Mouse (Mus musculus): Measurements from ENCODE around the gene Glipr2. TPM values are rescaled to one million over a fixed set of nuclear protein-coding genes. Genes with fewer than 3 reads are reported as not detected.

Glipr2 gene
- polyA plus RNA-seq, 1 experiment from 2014 or later: 37.1 TPM

DNA sequence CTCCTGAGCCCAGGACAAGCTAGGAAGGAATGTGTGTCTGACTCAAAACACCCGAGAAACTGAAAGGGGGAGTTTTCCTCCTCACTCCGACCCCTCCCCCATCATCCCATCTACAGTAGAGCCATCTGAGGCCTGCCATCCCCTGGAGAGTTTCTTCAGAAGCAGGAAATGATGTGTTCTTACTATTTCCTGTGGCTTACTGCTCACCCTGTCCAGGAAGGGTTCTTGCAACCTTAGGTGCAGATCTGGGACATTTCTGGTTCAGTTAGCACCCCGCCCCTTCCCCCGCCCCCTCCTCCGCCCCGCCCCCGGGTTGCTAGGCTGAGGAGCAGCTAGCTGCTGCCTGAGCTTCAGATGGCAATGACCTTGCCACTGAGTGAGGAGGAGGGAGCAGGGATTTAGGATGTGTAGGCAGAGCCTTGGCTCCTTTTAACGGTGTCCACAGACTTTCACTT lies 15.0 kb downstream of the Glipr2 start:
- Histone ChIP-seq H3K36me3 (ENCODE audit: poor library complexity, severe bottlenecking) (peaks cover 6% of the 10 kb centered on the region; the same call in 1 of the 2 replicates), H3K27me3 (no peaks in the 10 kb centered on the region), H3K4me3 (no peak overlapping the region), H3K27ac (0 out of 2 replicates have a peak overlapping the region, but pooled peaks have one; percentile 40), H3K4me1 (peaks cover 27% of the 10 kb centered on the region), H3K9me3 (replicated peaks) (no peaks in the 10 kb centered on the region), H3K4me2 (no peak overlapping the region), H3K9ac (no peak overlapping the region)
- WGBS: 2% methylated on average over 8 of the region's 8 CpGs
- no peak for ATAC-seq

- H3K4me1 ChIP-seq: peaks cover 25% of the 10 kb centered on the region
- no peaks in the 10 kb centered on the region for H3K9me3 ChIP-seq (replicated peaks)
- no peak overlapping the region for H3K27ac ChIP-seq
- no peaks in the 10 kb centered on the region for H3K27me3 ChIP-seq
- 52% methylated on average over 4 of the region's 4 CpGs for WGBS
- no peak overlapping the region for H3K4me2 ChIP-seq
- no peak overlapping the region for H3K9ac ChIP-seq
- ATAC-seq: no peak
- no peak overlapping the region for H3K4me3 ChIP-seq
- H3K36me3 ChIP-seq (ENCODE audit: poor library complexity, severe bottlenecking): peaks cover 12% of the 10 kb centered on the region
These were observed 16.4 kb downstream of the Glipr2 start for GRCm38 (mm10) chr4:43973526-43973981.

DNA sequence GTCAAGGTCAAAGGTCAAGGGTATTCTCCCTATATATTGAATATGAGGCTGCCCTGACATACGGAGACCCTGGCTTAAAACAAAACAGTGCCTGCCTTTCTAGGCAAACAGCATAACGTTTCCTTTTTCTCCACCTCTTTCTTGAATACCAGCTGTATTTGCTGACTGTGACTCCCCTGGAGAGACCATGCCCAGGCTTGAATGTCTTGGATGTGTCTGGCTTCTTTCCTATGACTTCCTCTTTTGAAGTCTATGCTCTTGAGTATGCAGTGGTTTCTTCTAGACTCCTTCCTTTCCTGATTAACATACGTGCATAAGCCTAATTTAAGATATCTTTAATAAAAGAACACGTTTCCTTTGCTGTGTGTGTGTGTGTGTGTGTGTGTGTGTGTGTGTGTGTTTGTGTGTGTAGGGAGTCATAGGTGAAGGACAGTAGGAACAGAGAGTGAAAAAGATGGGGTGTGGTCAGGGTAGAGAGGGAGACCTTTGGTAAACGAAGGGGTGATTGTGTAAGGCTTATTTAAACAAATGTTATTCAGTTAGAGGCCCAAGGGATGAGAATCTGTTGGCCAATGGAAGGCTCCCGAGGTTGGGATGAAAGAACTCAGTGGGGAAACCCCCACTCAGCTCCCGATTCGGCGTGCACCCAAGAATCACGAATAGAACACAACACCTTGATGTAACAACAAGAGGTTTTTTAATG lies 17.9 kb downstream of the Glipr2 start:
- no peaks in the 10 kb centered on the region for H3K27me3 ChIP-seq
- no peak overlapping the region for H3K27ac ChIP-seq
- ATAC-seq: no peak
- no peak overlapping the region for H3K9ac ChIP-seq
- H3K4me3 ChIP-seq: no peak overlapping the region
- H3K36me3 ChIP-seq (ENCODE audit: poor library complexity, severe bottlenecking): peaks cover 12% of the 10 kb centered on the region
- no peaks in the 10 kb centered on the region for H3K9me3 ChIP-seq (replicated peaks)
- H3K4me1 ChIP-seq: peaks cover 32% of the 10 kb centered on the region
- no peak overlapping the region for H3K4me2 ChIP-seq
- 80% methylated on average over 10 of the region's 10 CpGs for WGBS

GRCm38 (mm10) chr4:43976223-43976740 lies 19.1 kb downstream of the Glipr2 start:
- Histone ChIP-seq H3K27ac (no peak overlapping the region), H3K36me3 (ENCODE audit: poor library complexity, severe bottlenecking) (peaks cover 8% of the 10 kb centered on the region; the same call in 1 of the 2 replicates), H3K4me3 (no peak overlapping the region), H3K27me3 (no peaks in the 10 kb centered on the region), H3K9me3 (replicated peaks) (no peaks in the 10 kb centered on the region), H3K4me2 (no peak overlapping the region), H3K9ac (no peak overlapping the region), H3K4me1 (peaks cover 35% of the 10 kb centered on the region)
- WGBS: 85% methylated on average over 6 of the region's 6 CpGs
- no peak for ATAC-seq

GRCm38 (mm10) chr4:43978521-43979443 lies 21.6 kb downstream of the Glipr2 start:
- ATAC-seq: no peak
- peaks cover 26% of the 10 kb centered on the region for H3K4me1 ChIP-seq
- H3K4me2 ChIP-seq: no peak overlapping the region
- peaks cover 8% of the 10 kb centered on the region; the same call in 1 of the 2 replicates for H3K36me3 ChIP-seq (ENCODE audit: poor library complexity, severe bottlenecking)
- H3K4me3 ChIP-seq: no peak overlapping the region
- no peak overlapping the region; the same call in 1 of the 2 replicates for H3K9ac ChIP-seq
- 13% methylated on average over 17 of the region's 17 CpGs for WGBS
- H3K27me3 ChIP-seq: 0 out of 2 replicates have a peak, but pooled peaks cover 2% of the 10 kb centered on the region
- no peaks in the 10 kb centered on the region for H3K9me3 ChIP-seq (replicated peaks)
- peak overlapping the region; percentile 41 for H3K27ac ChIP-seq

GRCm38 (mm10) chr4:43979746-43980145 lies 22.5 kb downstream of the Glipr2 start:
- Histone ChIP-seq H3K9ac (no peak overlapping the region), H3K9me3 (replicated peaks) (no peaks in the 10 kb centered on the region), H3K4me1 (peaks cover 26% of the 10 kb centered on the region), H3K27ac (no peak overlapping the region), H3K4me2 (no peak overlapping the region), H3K4me3 (no peak overlapping the region), H3K27me3 (0 out of 2 replicates have a peak, but pooled peaks cover 9% of the 10 kb centered on the region), H3K36me3 (ENCODE audit: poor library complexity, severe bottlenecking) (peaks cover 8% of the 10 kb centered on the region; the same call in 1 of the 2 replicates)
- 55% methylated on average over 3 of the region's 3 CpGs for WGBS
- peak; percentile 67 for ATAC-seq

- Histone ChIP-seq H3K9ac (no peak overlapping the region), H3K4me2 (no peak overlapping the region), H3K36me3 (ENCODE audit: poor library complexity, severe bottlenecking) (peaks cover 8% of the 10 kb centered on the region; the same call in 1 of the 2 replicates), H3K4me3 (no peak overlapping the region), H3K9me3 (replicated peaks) (no peaks in the 10 kb centered on the region), H3K4me1 (peaks cover 26% of the 10 kb centered on the region), H3K27ac (0 out of 2 replicates have a peak overlapping the region, but pooled peaks have one; percentile 6), H3K27me3 (0 out of 2 replicates have a peak, but pooled peaks cover 9% of the 10 kb centered on the region)
- WGBS: 96% methylated on average over 4 of the region's 4 CpGs
- peak; percentile 3; the same call in 1 of the 2 replicates for ATAC-seq
These were observed 23.0 kb downstream of the Glipr2 start for GRCm38 (mm10) chr4:43980236-43980635.

GRCm38 (mm10) chr4:43980846-43981245 lies 23.6 kb downstream of the Glipr2 start:
- Histone ChIP-seq H3K27me3 (0 out of 2 replicates have a peak, but pooled peaks cover 9% of the 10 kb centered on the region), H3K9ac (no peak overlapping the region), H3K36me3 (ENCODE audit: poor library complexity, severe bottlenecking) (peaks cover 8% of the 10 kb centered on the region; the same call in 1 of the 2 replicates), H3K9me3 (replicated peaks) (no peaks in the 10 kb centered on the region), H3K4me1 (peaks cover 26% of the 10 kb centered on the region), H3K4me2 (no peak overlapping the region), H3K4me3 (no peak overlapping the region), H3K27ac (no peak overlapping the region)
- ATAC-seq: no peak
- 93% methylated on average over 6 of the region's 6 CpGs for WGBS

- ATAC-seq: no peak
- no peak overlapping the region for H3K9ac ChIP-seq
- no peak overlapping the region for H3K27ac ChIP-seq
- 0 out of 2 replicates have a peak, but pooled peaks cover 9% of the 10 kb centered on the region for H3K27me3 ChIP-seq
- no peak overlapping the region for H3K4me2 ChIP-seq
- H3K4me3 ChIP-seq: no peak overlapping the region
- 91% methylated on average over 7 of the region's 7 CpGs for WGBS
- H3K36me3 ChIP-seq (ENCODE audit: poor library complexity, severe bottlenecking): peaks cover 8% of the 10 kb centered on the region; the same call in 1 of the 2 replicates
- H3K9me3 ChIP-seq (replicated peaks): no peaks in the 10 kb centered on the region
- peaks cover 26% of the 10 kb centered on the region for H3K4me1 ChIP-seq
These were observed 24.1 kb downstream of the Glipr2 start for GRCm38 (mm10) chr4:43981251-43981650.

DNA sequence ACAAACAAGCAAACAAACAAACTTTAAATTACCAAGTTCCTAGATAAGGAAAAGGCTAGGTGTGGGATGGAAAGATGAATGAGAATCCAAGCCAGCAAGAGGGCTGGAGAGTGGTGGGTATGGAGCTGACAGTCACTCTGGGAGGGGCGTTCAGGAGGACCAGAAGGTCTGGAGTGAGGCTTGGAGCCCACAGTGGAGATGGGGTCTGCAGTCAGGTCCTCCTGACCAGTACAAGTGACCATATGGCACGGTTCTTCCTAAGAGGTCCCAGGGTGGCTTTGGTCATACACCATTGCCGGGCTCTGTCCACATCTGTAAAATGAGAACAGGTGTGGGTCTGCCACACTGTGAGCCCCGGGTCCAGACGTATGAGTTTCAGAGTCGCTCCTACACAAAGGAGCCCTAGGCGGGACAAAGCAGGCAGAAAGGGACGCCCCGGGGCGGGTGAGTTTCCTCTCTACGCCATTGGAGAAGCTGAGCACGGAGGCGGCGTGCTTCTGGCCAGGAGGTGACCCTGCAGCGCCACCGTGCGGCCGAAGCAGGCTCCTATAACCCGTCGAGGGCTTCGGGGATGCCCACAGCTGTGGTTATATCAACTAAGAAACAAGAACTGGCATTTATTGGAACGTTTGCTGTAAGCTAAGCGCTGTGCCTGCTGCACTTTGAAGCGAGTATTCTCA lies 25.0 kb downstream of the Glipr2 start:
- WGBS: 4% methylated on average over 24 of the region's 24 CpGs
- Histone ChIP-seq H3K4me1 (peaks cover 26% of the 10 kb centered on the region), H3K9me3 (replicated peaks) (no peaks in the 10 kb centered on the region), H3K36me3 (ENCODE audit: poor library complexity, severe bottlenecking) (peaks cover 5% of the 10 kb centered on the region; the same call in 1 of the 2 replicates), H3K4me2 (peak overlapping the region; percentile 67), H3K4me3 (peak overlapping the region; percentile 37), H3K9ac (peak overlapping the region; percentile 66), H3K27me3 (0 out of 2 replicates have a peak, but pooled peaks cover 9% of the 10 kb centered on the region), H3K27ac (no peak overlapping the region)
- ATAC-seq: peak; percentile 95

- peak within 1 kb of the TSS; percentile 67 for H3K4me2 ChIP-seq
- H3K4me3 ChIP-seq: peak within 1 kb of the TSS; percentile 37
- H3K9ac ChIP-seq: peak within 1 kb of the TSS; percentile 66
- ATAC-seq: no peak
- H3K9me3 ChIP-seq (replicated peaks): no peaks in the 10 kb centered on the region
- peaks cover 25% of the 10 kb centered on the region for H3K4me1 ChIP-seq
- H3K36me3 ChIP-seq (ENCODE audit: poor library complexity, severe bottlenecking): no peaks in the 10 kb centered on the region
- no peak within 1 kb of the TSS for H3K27ac ChIP-seq
- WGBS: 78% methylated on average over 11 of the region's 11 CpGs
- H3K27me3 ChIP-seq: 0 out of 2 replicates have a peak, but pooled peaks cover 9% of the 10 kb centered on the region
These were observed 26.0 kb downstream of the Glipr2 start, which contains the start of gene Ccin for GRCm38 (mm10) chr4:43983181-43983580. Gene Ccin (plus strand): TSS chr4:43983483.

Measured in forebrain, embryonic 13.5 days (tissue).